10 mouse cellular contexts compared by ENCODE assay signal in genomic region chr6:99337575-99337974, GRCm38 (mm10).
A peak's percentile ranks its signal among the peaks of the same experiment; 100 is the strongest.
DNase-seq lines count a peak whose midpoint lies in the region; ATAC-seq and TF ChIP-seq lines count a peak whose summit lies in the region.
"Had no signal": no experiment of that assay in that cellular context is flagged by ENCODE, and none has a peak within 500 bp of the region (broad histone marks: within the 10 kb centered on the region; RNA-seq: fewer than 3 reads in every experiment).

No protein-coding gene starts in this region.

- H3K9ac ChIP-seq in forebrain, embryonic 16.5 days (replicated peaks; ENCODE audit: low read depth, low read length) = 0 out of 2 replicates have a peak overlapping the region, but pooled peaks have one; percentile 9
- no peak overlapping the region; the same call in 1 of the 2 replicates for H3K9ac ChIP-seq in forebrain, embryonic 11.5 days (ENCODE audit: low read length)
- no peak overlapping the region for H3K9ac ChIP-seq in forebrain, embryonic 13.5 days

- H3K79me2 ChIP-seq in macrophage (ENCODE audit: inconsistent target) = no peaks in the 10 kb centered on the region

- TF ChIP-seq POLR2A in lung, adult 2 months (IDR thresholded peaks at IDR 0.05; ENCODE audit: borderline replicate concordance, extremely low read depth, low read depth, low read length) = no peak

- TF ChIP-seq CTCF in lung, adult 2 months (IDR thresholded peaks at IDR 0.05; ENCODE audit: insufficient read depth, low read length) = no peak

- H3K9me3 ChIP-seq in forebrain, embryonic 16.5 days (ENCODE audit: control insufficient read depth, low read length) = no peaks in the 10 kb centered on the region
- H3K9me3 ChIP-seq in forebrain, embryonic 11.5 days (ENCODE audit: control insufficient read depth, low read length) = no peaks in the 10 kb centered on the region
- H3K9me3 ChIP-seq in forebrain, embryonic 13.5 days (replicated peaks) = no peaks in the 10 kb centered on the region

- no peak overlapping the region for H3K4me2 ChIP-seq in forebrain, embryonic 16.5 days (ENCODE audit: low read length)
- H3K4me2 ChIP-seq in forebrain, embryonic 11.5 days (ENCODE audit: low read depth, low read length, severe bottlenecking) = no peak overlapping the region
- H3K4me2 ChIP-seq in forebrain, embryonic 13.5 days = no peak overlapping the region

- H3K4me1 ChIP-seq in forebrain, embryonic 16.5 days (replicated peaks; ENCODE audit: control insufficient read depth, insufficient read depth, low read length) = peaks cover 9% of the 10 kb centered on the region
- H3K4me1 ChIP-seq in forebrain, embryonic 11.5 days (replicated peaks; ENCODE audit: control insufficient read depth, insufficient read depth, low read length) = no peaks in the 10 kb centered on the region; the same call in 1 of the 2 replicates
- peaks cover 6% of the 10 kb centered on the region for H3K4me1 ChIP-seq in lung, adult 2 months (ENCODE audit: control insufficient read depth, insufficient read depth, low read length)
- H3K4me1 ChIP-seq in forebrain, embryonic 13.5 days = no peaks in the 10 kb centered on the region

- H3K27me3 ChIP-seq in forebrain, embryonic 16.5 days (replicated peaks; ENCODE audit: control insufficient read depth, insufficient read depth, low read length) = no peaks in the 10 kb centered on the region
- no peaks in the 10 kb centered on the region for H3K27me3 ChIP-seq in forebrain, embryonic 11.5 days (ENCODE audit: control insufficient read depth, insufficient read depth, low read length)
- H3K27me3 ChIP-seq in forebrain, embryonic 13.5 days = no peaks in the 10 kb centered on the region

- H3K4me3 ChIP-seq in forebrain, embryonic 16.5 days (replicated peaks; ENCODE audit: low read length) = no peak overlapping the region
- H3K4me3 ChIP-seq in forebrain, embryonic 11.5 days (ENCODE audit: low read depth, low read length) = no peak overlapping the region
- no peak overlapping the region for H3K4me3 ChIP-seq in lung, adult 2 months (replicated peaks; ENCODE audit: extremely low read depth, low read depth, low read length)
- no peak overlapping the region for H3K4me3 ChIP-seq in macrophage (ENCODE audit: inconsistent target)
- no peak overlapping the region for H3K4me3 ChIP-seq in forebrain, embryonic 13.5 days
- H3K4me3 ChIP-seq: myocyte had no signal

- 59% methylated on average over 6 of the region's 6 CpGs for WGBS in forebrain, embryonic 16.5 days
- WGBS in forebrain, embryonic 11.5 days = 76% methylated on average over 6 of the region's 6 CpGs
- 28% methylated on average over 6 of the region's 6 CpGs for WGBS in lung, adult 2 months
- 14% methylated on average over 6 of the region's 6 CpGs for WGBS in macrophage (ENCODE audit: missing documents)
- WGBS in forebrain, embryonic 13.5 days = 71% methylated on average over 6 of the region's 6 CpGs

- no peak for ATAC-seq in forebrain, embryonic 16.5 days
- ATAC-seq in forebrain, embryonic 11.5 days (replicated peaks; ENCODE audit: low FRiP score) = no peak
- ATAC-seq in forebrain, embryonic 13.5 days = no peak

- H3K36me3 ChIP-seq in forebrain, embryonic 16.5 days (ENCODE audit: control insufficient read depth, insufficient read depth) = no peaks in the 10 kb centered on the region
- no peaks in the 10 kb centered on the region for H3K36me3 ChIP-seq in forebrain, embryonic 11.5 days (ENCODE audit: control insufficient read depth, insufficient read depth, low read length)
- H3K36me3 ChIP-seq in macrophage (ENCODE audit: inconsistent target) = no peaks in the 10 kb centered on the region
- H3K36me3 ChIP-seq in forebrain, embryonic 13.5 days (ENCODE audit: poor library complexity, severe bottlenecking) = no peaks in the 10 kb centered on the region

- H3K27ac ChIP-seq in forebrain, embryonic 16.5 days (ENCODE audit: low read length) = no peak overlapping the region
- no peak overlapping the region for H3K27ac ChIP-seq in forebrain, embryonic 11.5 days (ENCODE audit: low read depth, low read length)
- H3K27ac ChIP-seq in macrophage = peak overlapping the region; percentile 54
- no peak overlapping the region for H3K27ac ChIP-seq in forebrain, embryonic 13.5 days

- no peak for DNase-seq in forebrain, embryonic 11.5 days (ENCODE audit: low spot score)
- peak; percentile 22 to 40 for DNase-seq in lung, adult 18-20 months
- no peak for DNase-seq in lung, adult 2 months
- DNase-seq in heart, postnatal 4 days = peak; percentile 13
- no peak for DNase-seq in cerebellum, postnatal 14 days
- DNase-seq: right cerebral cortex, postnatal 4 days had no signal

Comparison
In these comparisons a context has a peak if more than half of its experiments do, and no peak if none do; other contexts are left out.
1. DNase-seq: peak in lung, adult 18-20 months (2 of 2) and heart, postnatal 4 days (single experiment); none in forebrain, embryonic 11.5 days (single experiment), lung, adult 2 months (single experiment) and cerebellum, postnatal 14 days (0 of 2).